Mouse (Mus musculus) forebrain, embryonic 12.5 days (tissue): ENCODE results near the gene Pdlim7. TPM values are rescaled to one million over a fixed set of nuclear protein-coding genes. Genes with fewer than 3 reads are reported as not detected.

Source experiments
- ATAC-seq: fragments of 200-750 bp; cut with Nextera tagmentation; 2 replicates; pipeline ENCODE4 v1.8.0; 2017; ENCODE audit warnings: moderate TSS enrichment; ENCODE audit not compliant: low FRiP score
- H3K27ac ChIP-seq: fragments of 300-500 bp; sonication (generic); 2 replicates; pipeline ENCODE4 v1.5.1; 2016; ENCODE audit warnings: mild to moderate bottlenecking
- H3K27me3 ChIP-seq: fragments of 300-500 bp; sonication (generic); 2 replicates; pipeline ENCODE4 v1.6.1; 2016; ENCODE audit warnings: mild to moderate bottlenecking
- H3K36me3 ChIP-seq: fragments of 300-500 bp; sonication (generic); replicated peaks from 2 replicates; pipeline ENCODE4 v1.6.1; 2016; ENCODE audit warnings: mild to moderate bottlenecking
- H3K4me1 ChIP-seq: fragments of 300-500 bp; sonication (generic); 2 replicates; pipeline ENCODE4 v1.6.1; 2016
- H3K4me2 ChIP-seq: fragments of 300-500 bp; sonication (generic); 2 replicates; pipeline ENCODE4 v1.6.1; 2016; ENCODE audit warnings: mild to moderate bottlenecking, moderate library complexity
- H3K4me3 ChIP-seq: fragments of 300-500 bp; sonication (generic); replicated peaks from 2 replicates; pipeline ENCODE4 v1.5.1; 2016; ENCODE audit warnings: mild to moderate bottlenecking
- H3K9ac ChIP-seq: fragments of 300-500 bp; sonication (generic); 2 replicates; pipeline ENCODE4 v1.6.1; 2016; ENCODE audit warnings: mild to moderate bottlenecking
- H3K9me3 ChIP-seq: fragments of 300-500 bp; sonication (generic); 2 replicates; pipeline ENCODE4 v1.6.1; 2016
- WGBS: fragments of 180-500 bp; shearing (Covaris S2); methylation state at CpG from one replicate; pipeline ENCODE4 v1.1.7; 2016; 5-methylcytosine and 5-hydroxymethylcytosine counted together
- polyA plus RNA-seq: library from polyadenylated mRNA; unstranded; fragments of >200 nt; fragmentation: Nextera tagmentation; extraction: Ambion mirVana; gene quantifications from 2 replicates; pipeline ENCODE4 v1.2.1, GENCODE M21; 2016

Gene Pdlim7
- polyA plus RNA-seq, 1 experiment from 2014 or later = 147 TPM

DNA sequence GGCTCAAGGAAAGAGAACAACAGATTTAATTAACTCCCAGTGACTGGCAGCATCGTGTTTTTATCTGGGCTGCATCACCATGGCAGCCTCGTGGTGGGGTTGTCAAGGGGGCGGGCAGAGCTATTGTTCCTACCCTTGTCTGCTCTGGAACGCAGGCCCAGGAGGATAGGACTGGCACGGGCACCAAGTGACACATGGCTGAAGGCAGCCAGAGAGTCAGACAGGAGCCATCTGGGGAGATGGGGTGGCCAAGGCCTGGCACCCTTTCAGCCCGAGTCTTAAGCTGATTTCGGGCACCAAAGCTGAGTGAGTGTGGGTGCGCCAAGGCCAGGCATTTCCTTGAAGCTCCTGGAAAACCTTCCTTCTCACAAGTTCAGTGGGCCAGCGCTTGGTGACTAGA lies 43.1 kb downstream of the Pdlim7 start:
- H3K4me3 ChIP-seq = no peak overlapping the region
- H3K9me3 ChIP-seq = no peaks in the 10 kb centered on the region
- peaks cover 97% of the 10 kb centered on the region for H3K4me1 ChIP-seq
- H3K27me3 ChIP-seq = no peaks in the 10 kb centered on the region
- WGBS = 42% methylated on average over 9 of the region's 9 CpGs
- H3K9ac ChIP-seq = no peak overlapping the region
- peak overlapping the region; percentile 89 for H3K27ac ChIP-seq
- ATAC-seq = no peak
- H3K36me3 ChIP-seq = peaks cover 22% of the 10 kb centered on the region
- H3K4me2 ChIP-seq = peak overlapping the region; percentile 99

DNA sequence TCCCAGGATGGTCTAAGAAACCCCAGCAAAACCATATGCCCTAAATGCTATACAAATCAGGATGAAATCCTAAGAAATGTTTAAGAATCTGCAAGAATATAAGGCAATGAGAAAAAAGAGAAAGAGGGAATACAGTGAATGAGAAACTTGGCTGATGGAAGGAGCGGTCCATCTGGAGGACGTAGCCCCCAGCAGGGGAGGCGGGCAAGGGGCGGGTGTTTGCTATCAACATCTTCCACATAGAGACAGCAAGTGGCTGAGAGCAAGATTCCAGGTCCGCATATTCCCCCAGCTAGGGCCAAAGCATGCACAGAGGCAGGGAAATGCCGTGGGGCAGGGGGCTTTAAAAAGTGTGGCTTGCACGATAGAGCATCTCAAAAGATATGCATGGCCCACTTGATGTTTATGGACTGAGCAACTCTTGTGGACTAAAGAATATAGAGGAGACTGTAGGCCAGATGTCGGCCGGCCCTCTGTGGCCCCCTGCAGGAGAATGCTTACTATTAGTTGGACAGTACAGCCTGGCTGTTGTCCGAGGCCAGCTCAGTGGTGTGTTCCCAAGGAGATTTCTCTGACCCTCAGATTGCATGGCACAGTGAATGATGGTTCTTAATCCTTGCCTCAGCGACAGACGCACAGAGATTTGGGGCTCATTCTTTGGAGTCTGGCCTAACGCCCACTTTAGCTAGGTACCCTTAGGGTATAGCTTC lies 44.5 kb downstream of the Pdlim7 start:
- Histone ChIP-seq H3K4me1 (peaks cover 93% of the 10 kb centered on the region), H3K36me3 (peaks cover 8% of the 10 kb centered on the region), H3K4me2 (no peak overlapping the region), H3K9ac (no peak overlapping the region), H3K9me3 (no peaks in the 10 kb centered on the region), H3K27me3 (no peaks in the 10 kb centered on the region), H3K27ac (peak overlapping the region; percentile 89; the same call in 1 of the 2 replicates), H3K4me3 (no peak overlapping the region)
- WGBS = 47% methylated on average over 13 of the region's 13 CpGs
- ATAC-seq = no peak

DNA sequence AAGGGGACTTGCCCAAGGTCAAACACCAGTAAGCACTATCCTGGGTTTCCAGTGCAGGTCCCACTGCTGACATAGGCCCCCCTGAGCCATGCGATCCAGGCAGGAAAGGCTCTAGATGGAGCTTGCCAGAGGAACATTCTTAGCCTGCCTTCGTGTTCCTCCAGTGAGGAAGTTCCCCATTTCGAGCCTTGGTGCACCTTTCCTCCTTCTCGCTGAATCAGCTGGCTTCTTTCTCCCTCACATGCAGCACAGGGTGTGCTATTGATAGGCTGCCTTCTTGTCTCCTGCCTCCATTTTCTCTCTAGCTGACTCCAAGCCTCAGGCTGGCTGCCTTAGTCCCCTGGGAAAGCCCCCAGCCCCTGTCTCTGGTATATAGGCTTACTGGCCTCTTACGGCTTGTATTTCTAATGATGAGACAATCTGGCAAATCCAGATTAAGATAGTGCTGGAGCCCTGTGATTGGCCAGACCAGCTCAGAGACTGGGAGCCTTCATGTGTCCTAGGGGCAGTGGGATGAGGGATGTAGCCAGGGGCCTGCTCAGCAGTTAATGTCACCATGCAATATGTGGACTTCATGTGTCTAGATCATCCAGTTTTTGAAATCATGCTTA lies 47.5 kb downstream of the Pdlim7 start:
- H3K36me3 ChIP-seq = peaks cover 18% of the 10 kb centered on the region
- H3K27me3 ChIP-seq = no peaks in the 10 kb centered on the region
- H3K4me1 ChIP-seq = peaks cover 78% of the 10 kb centered on the region
- WGBS = 73% methylated on average over 5 of the region's 5 CpGs
- ATAC-seq = no peak
- H3K4me3 ChIP-seq = peak overlapping the region; percentile 70
- peak overlapping the region; percentile 83 for H3K4me2 ChIP-seq
- H3K27ac ChIP-seq = peak overlapping the region; percentile 99
- peak overlapping the region; percentile 95 for H3K9ac ChIP-seq
- H3K9me3 ChIP-seq = no peaks in the 10 kb centered on the region

DNA sequence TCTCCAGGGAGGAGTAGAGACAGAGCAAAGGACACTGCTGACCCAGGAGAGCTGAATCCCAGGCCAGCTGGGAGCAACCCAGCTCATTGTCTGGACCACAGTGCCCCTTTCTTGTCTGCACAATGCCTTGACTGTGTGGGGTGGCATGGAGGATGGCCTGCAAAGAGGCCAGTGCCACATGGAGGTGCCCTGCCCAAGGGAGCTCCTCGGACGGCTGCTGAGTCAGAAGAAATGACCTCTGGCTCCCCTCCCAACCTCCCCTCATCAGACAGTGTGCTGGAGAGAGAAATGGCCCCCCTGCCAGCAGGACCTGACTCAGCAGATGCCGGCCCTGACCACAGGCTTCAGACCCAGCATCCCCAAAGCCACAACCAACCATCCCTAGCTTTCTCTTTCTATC lies 48.3 kb downstream of the Pdlim7 start:
- Histone ChIP-seq H3K27ac (peak overlapping the region; percentile 99), H3K4me3 (peak overlapping the region; percentile 70), H3K27me3 (no peaks in the 10 kb centered on the region), H3K9me3 (no peaks in the 10 kb centered on the region), H3K4me1 (peaks cover 70% of the 10 kb centered on the region), H3K9ac (peak overlapping the region; percentile 95), H3K36me3 (peaks cover 24% of the 10 kb centered on the region), H3K4me2 (peak overlapping the region; percentile 83)
- 3% methylated on average over 3 of the region's 3 CpGs for WGBS
- peak; percentile 39 for ATAC-seq

- H3K27ac ChIP-seq = peak within 1 kb of the TSS; percentile 99
- peaks cover 61% of the 10 kb centered on the region for H3K4me1 ChIP-seq
- ATAC-seq = peak; percentile 86
- H3K9ac ChIP-seq = peak within 1 kb of the TSS; percentile 95
- WGBS = under 1% methylated on average over 67 of the region's 84 CpGs
- no peaks in the 10 kb centered on the region for H3K9me3 ChIP-seq
- H3K36me3 ChIP-seq = peaks cover 34% of the 10 kb centered on the region
- H3K4me3 ChIP-seq = peak within 1 kb of the TSS; percentile 70
- H3K4me2 ChIP-seq = peak within 1 kb of the TSS; percentile 83
- H3K27me3 ChIP-seq = no peaks in the 10 kb centered on the region
Measured at GRCm38 (mm10) chr13:55464027-55464884, 49.2 kb downstream of the Pdlim7 start, which contains the start of gene Prr7. TSS of gene Prr7 (plus strand) at chr13:55464267.

- peaks cover 41% of the 10 kb centered on the region for H3K36me3 ChIP-seq
- peak overlapping the region; percentile 95 for H3K9ac ChIP-seq
- H3K4me2 ChIP-seq = peak overlapping the region; percentile 83
- H3K4me1 ChIP-seq = peaks cover 54% of the 10 kb centered on the region
- H3K27me3 ChIP-seq = no peaks in the 10 kb centered on the region
- H3K9me3 ChIP-seq = no peaks in the 10 kb centered on the region
- 8% methylated on average over 14 of the region's 14 CpGs for WGBS
- ATAC-seq = no peak; the same call in 1 of the 2 replicates
- H3K27ac ChIP-seq = peak overlapping the region; percentile 99
- peak overlapping the region; percentile 70 for H3K4me3 ChIP-seq
Measured at GRCm38 (mm10) chr13:55463399-55464026, 50.0 kb downstream of the Pdlim7 start.

DNA sequence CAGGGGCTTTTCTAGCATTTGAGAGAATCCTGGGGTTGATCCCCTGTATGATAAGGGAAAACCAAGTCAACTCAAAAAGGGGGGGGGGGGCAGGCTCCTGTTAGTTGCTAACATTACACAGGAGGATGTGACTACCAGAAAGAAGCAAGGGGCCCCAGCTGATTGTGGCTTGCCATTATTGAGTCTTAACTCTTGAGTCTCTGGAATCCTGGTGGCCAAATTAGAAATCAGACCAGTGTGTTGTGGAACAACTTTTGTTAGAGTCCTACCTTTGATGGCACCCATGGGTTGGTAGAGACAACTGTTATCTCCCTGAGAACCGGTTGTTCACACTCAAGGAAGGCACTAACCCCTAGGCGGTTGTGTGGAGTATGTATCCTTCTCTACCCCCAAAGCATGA lies 50.5 kb downstream of the Pdlim7 start:
- H3K36me3 ChIP-seq = peaks cover 46% of the 10 kb centered on the region
- no peak for ATAC-seq
- H3K4me1 ChIP-seq = peaks cover 48% of the 10 kb centered on the region
- no peaks in the 10 kb centered on the region for H3K9me3 ChIP-seq
- H3K9ac ChIP-seq = no peak overlapping the region
- H3K4me3 ChIP-seq = no peak overlapping the region; the same call in 1 of the 2 replicates
- H3K4me2 ChIP-seq = peak overlapping the region; percentile 83; the same call in 1 of the 2 replicates
- H3K27ac ChIP-seq = 0 out of 2 replicates have a peak overlapping the region, but pooled peaks have one; percentile 99
- WGBS = 48% methylated on average over 2 of the region's 2 CpGs
- no peaks in the 10 kb centered on the region for H3K27me3 ChIP-seq

- H3K4me2 ChIP-seq = no peak overlapping the region
- H3K36me3 ChIP-seq = peaks cover 80% of the 10 kb centered on the region
- H3K9me3 ChIP-seq = no peaks in the 10 kb centered on the region
- no peak overlapping the region for H3K9ac ChIP-seq
- ATAC-seq = no peak
- WGBS = 96% methylated on average over 16 of the region's 16 CpGs
- H3K27ac ChIP-seq = no peak overlapping the region
- H3K27me3 ChIP-seq = no peaks in the 10 kb centered on the region
- no peak overlapping the region for H3K4me3 ChIP-seq
- H3K4me1 ChIP-seq = peaks cover 9% of the 10 kb centered on the region
Measured at GRCm38 (mm10) chr13:55451785-55452549, 61.5 kb downstream of the Pdlim7 start.

GRCm38 (mm10) chr13:55451296-55451695 lies 62.2 kb downstream of the Pdlim7 start:
- H3K36me3 ChIP-seq = peaks cover 74% of the 10 kb centered on the region
- H3K9ac ChIP-seq = no peak overlapping the region
- peaks cover 16% of the 10 kb centered on the region for H3K4me1 ChIP-seq
- H3K9me3 ChIP-seq = no peaks in the 10 kb centered on the region
- ATAC-seq = no peak
- H3K4me2 ChIP-seq = no peak overlapping the region
- no peak overlapping the region for H3K27ac ChIP-seq
- no peak overlapping the region for H3K4me3 ChIP-seq
- no peaks in the 10 kb centered on the region for H3K27me3 ChIP-seq
- 92% methylated on average over 10 of the region's 10 CpGs for WGBS

GRCm38 (mm10) chr13:55450511-55450980 lies 62.9 kb downstream of the Pdlim7 start:
- Histone ChIP-seq H3K9ac (no peak overlapping the region), H3K4me2 (no peak overlapping the region), H3K4me1 (peaks cover 22% of the 10 kb centered on the region), H3K27me3 (no peaks in the 10 kb centered on the region), H3K4me3 (no peak overlapping the region), H3K36me3 (peaks cover 66% of the 10 kb centered on the region), H3K9me3 (no peaks in the 10 kb centered on the region), H3K27ac (no peak overlapping the region)
- 91% methylated on average over 11 of the region's 11 CpGs for WGBS
- ATAC-seq = no peak

GRCm38 (mm10) chr13:55449679-55450441 lies 63.6 kb downstream of the Pdlim7 start:
- Histone ChIP-seq H3K27ac (no peak overlapping the region), H3K9me3 (no peaks in the 10 kb centered on the region), H3K9ac (no peak overlapping the region), H3K27me3 (no peaks in the 10 kb centered on the region), H3K4me3 (no peak overlapping the region), H3K36me3 (peaks cover 59% of the 10 kb centered on the region), H3K4me2 (no peak overlapping the region), H3K4me1 (peaks cover 22% of the 10 kb centered on the region)
- WGBS = 91% methylated on average over 17 of the region's 17 CpGs
- no peak for ATAC-seq
